Mouse (Mus musculus) urinary bladder, adult 18-20 months (tissue): Measurements from ENCODE around the gene Slc12a8.

Experiments used
- DNase-seq, 2 experiments: peaks; one replicate each; pipeline ENCODE4 v3.0.0; 2022; ENCODE audit warnings: low spot score in 2 of 2, mixed read lengths in 2 of 2

The Slc12a8 gene

DNA sequence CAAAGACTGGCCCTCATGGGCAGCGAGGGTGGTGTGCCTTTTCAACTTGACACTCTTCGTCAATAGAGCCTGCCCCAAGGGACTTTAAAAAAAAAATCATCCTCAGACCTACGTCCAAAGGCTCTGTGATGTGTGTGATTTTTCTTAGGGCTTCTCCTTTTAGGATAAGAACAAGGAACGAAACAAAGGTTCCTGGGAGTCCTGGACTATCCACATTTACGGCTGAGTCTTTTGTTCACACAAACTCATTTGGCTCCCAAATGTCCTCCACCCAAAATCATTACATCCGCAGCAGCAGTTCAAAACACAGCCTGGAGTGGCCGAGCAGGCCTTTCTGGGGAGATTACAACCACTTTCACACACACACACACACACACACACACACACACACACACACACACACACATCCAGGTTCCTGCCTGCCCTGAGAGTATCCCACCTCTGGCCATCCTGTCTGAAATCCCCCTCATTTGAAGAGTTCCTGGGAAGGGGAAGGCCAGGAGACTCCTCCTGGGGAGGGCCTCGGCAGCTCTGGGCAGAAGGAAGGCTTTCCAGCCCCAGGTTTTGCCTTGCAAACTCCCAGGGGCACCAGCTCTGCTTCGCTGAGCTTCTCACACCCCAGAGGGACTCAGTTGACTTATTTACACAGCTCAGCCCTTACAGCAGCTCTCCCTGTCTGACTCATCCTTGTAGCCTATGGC, 180.6 kb downstream of the Slc12a8 start:
- no peak for DNase-seq

DNA sequence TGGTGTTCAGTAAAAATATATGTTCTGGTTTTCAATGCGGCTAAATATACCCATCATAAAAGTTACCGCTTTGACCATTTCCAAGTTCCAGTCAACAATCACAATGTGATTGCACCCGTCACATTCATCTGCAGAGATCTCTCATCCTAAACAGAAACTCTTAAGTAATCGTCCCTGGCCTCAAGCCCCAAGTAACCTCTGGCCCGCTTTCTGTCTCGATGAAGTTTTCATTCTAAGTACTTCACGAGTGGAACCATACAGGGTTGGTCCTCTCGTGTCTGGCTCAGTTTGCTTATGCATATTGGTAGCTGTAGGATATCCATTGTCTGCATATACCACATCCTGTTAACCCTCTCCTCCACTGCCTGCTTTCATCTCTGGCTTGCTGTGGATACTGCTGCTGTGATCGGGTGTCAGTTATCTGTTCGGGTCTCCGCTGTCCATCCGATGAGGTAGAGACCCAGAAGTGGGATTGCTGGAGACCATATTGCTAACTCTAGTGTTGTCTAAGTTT, 181.2 kb downstream of the Slc12a8 start:
- no peak for DNase-seq

GRCm38 (mm10) chr16:33700584-33700983, 183.5 kb downstream of the Slc12a8 start:
- DNase-seq = no peak

- no peak for DNase-seq
These were observed 184.7 kb downstream of the Slc12a8 start for GRCm38 (mm10) chr16:33701872-33702271.

- no peak for DNase-seq
These were observed 187.2 kb downstream of the Slc12a8 start for GRCm38 (mm10) chr16:33704289-33704688.

DNA sequence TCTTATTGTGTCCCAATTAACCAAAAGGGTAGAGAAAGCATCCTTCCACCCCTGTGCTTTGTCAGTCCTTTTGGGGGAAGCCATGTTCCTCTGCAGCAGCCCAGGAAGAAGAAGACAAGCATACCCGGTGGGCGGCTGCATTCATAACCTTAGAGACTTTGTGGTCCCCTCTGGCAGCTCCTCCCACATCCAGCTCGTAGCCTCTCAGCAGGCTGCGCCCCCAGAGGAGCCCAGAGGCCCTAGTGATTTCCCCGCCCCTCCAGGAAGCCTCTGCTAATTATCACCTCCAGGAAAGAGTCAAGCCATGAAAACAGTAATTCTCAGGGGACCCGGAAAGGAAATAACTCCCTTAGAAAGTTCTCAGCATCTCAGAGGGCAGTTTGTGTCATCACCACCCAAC, 188.1 kb downstream of the Slc12a8 start:
- no peak for DNase-seq

GRCm38 (mm10) chr16:33706111-33706890, 189.2 kb downstream of the Slc12a8 start:
- no peak for DNase-seq

DNA sequence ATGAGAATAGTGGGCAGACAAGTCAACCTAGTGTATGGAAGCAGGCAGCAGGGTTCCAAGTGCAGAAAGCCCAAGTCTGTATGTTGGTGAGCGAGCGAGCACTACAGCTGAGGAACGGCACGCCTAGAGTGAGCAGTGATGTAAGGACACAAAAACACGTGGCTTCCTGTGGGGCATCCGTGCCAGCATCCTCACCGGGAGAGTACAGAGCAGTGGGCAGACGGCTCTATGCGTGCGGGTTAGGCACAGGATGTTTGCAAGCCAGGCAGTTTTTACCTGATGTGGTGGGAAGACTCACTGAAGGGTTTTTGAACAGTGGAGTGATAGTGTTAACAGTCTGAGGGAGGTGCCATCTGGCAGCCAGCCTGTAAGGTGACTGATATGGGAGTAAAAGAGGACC, 190.9 kb downstream of the Slc12a8 start:
- no peak for DNase-seq

- DNase-seq = no peak
These were observed 191.7 kb downstream of the Slc12a8 start for GRCm38 (mm10) chr16:33708585-33709397.
